Mouse (Mus musculus): ENCODE data around the gene 1700034J05Rik.

1700034J05Rik gene

DNA sequence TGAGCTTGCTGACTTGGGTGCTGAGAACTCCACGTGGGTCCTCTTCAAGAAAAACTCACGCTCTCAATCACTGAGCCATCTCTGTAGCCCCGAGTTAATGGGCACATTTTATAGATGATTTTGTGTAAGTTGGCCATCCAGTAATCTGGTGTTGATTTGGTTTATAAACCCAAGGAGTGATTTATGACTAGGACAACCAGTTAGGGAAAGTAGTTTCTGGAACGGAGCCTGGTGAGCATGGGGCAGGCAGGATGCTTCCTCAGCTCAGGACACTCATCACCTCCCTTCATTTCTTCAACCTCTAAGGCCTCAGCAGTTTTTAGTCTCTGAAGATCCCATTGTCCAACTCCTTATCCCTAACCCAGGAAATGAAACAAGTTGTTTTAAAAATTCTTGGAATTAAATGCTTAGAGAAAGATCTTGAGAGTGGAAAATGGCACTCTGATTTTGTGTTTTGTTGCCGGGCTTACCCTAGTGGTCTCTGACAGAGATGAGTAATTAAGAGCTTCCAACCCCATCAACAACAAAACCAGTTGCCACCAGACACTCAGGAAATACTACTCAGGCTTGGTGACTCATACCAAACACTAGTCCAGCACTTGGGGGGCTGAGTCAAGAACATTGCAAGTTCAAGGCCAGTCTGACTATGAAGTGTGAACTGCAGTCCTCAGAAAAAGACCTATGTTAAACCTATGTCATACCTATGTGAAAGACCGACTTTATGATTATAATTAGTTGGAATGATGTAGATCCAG, 9.4 kb upstream of the 1700034J05Rik start:
- no peak for DNase-seq

GRCm38 (mm10) chr6:146961832-146962481, 7.7 kb upstream of the 1700034J05Rik start:
- peak in 1 of 2 experiments; percentile 41 for DNase-seq

GRCm38 (mm10) chr6:146960956-146961355, 6.7 kb upstream of the 1700034J05Rik start:
- no peak for DNase-seq

DNA sequence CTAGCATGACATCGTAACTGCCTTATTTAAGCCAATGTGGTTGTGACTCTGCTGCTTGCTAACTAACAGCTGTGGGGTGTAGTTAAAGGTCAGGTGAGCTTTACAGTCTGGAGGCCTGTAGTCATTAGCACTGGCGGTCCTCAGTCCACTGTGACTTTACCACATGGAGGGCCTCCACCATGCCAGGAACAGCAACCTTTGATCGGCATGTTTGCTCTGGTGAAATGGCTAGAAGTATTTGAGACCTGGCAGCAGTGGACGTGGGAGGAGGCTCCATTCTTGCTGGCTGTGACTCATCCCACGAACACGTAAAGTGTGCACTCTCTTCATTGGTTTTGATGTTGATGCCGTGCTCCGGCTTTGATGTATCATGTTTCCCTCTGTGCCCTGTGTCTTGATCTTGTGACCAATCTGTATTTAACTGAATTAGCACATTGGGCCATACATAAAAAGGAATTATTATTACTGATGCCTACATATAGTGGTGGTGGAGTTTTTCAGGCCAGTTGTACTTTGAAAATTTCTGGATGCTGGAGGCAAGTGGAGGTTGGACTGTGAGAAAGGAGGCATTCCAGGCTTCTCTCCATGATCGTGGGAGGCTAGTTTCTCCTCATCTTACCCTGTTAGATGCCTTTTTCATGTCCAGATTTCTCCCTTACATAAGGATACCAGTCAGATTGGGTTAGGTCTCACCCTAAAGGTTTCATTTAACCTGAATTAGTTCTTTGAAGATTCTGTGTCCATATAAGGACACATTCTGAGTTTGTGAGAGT, 5.9 kb upstream of the 1700034J05Rik start:
- peak; percentile 40 to 58 for DNase-seq

- no peak for DNase-seq
Observed at GRCm38 (mm10) chr6:146958694-146959093, 4.5 kb upstream of the 1700034J05Rik start.

DNA sequence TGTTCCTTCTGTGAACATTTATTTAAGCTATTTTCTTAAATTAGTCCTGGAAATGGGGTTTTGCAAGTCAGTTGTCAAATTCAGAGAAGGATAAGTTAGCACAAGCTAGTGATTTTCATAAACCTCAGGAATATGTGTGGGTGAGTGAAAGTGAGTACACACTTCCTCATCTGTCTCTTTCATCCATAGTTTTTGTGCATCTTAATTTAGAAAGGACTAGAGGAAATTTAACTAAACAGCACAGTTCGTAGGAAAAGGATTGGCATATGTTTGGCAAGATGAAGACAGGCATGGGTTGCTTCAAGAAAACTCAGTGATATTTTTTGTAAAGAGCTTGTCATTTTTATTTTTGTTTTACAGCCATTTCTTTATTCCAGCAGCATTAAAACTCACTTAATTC, 2.7 kb upstream of the 1700034J05Rik start:
- no peak for DNase-seq

DNA sequence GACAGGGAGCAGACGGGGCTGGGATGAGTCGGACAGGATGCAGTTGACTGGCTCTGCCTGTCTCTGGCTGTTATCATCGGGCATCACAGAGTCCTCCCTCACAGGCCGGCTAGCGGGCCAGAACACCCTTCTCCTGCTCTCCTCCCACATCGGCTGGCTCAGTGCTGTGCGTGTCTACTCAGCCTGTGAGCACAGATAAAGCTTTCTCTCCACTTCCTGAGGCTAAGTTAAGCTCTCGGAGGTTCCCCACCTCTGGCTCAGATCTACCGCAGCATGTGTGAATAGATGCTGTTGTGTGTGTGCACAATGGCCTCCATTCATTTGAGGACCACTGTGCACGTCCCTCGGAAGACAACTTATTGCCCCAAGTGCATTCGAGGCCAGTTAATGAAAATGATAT, 1.7 kb upstream of the 1700034J05Rik start:
- DNase-seq: no peak

GRCm38 (mm10) chr6:146955475-146955874, 1.3 kb upstream of the 1700034J05Rik start:
- DNase-seq: no peak

- DNase-seq: no peak
Observed at GRCm38 (mm10) chr6:146950454-146950832, 3.8 kb downstream of the 1700034J05Rik start.

DNA sequence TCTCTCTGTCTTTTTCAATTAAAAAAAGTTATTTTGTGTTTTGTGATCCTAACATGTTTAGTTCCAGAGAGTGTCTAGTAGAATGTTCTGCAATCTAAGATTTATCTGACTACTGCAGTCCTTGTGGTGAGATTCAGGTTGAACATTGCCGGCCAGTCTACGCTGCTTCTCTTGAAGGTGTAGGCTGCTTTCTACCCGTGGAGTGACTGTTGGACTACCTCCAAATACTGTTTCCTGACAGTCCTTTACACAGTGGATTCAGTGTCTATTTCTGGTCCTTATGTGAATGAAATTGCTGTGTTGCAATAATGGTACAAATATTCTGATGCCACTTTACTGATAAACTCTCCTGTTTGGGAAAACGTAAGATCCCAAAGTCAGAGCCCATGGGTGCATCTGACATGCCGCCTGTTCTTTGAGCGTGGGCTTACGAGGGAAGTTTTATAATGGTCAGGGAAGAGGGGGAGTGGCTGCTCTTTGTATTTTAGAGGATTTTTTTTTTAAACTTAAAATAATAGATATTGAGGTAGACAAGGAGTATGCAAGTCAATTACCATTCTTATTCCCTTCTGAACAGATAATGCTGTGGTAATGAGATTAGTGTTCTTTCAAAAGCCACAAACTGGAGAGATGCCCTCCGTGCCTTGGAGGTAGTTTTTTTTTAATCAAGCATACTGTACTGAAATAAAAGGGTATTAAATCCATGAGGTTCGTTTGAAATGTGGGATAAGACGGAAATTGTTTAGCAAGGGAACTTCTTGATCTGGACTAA, 4.4 kb downstream of the 1700034J05Rik start:
- no peak for DNase-seq

- DNase-seq: peak in 1 of 2 experiments; percentile 20
Observed at GRCm38 (mm10) chr6:146947186-146947585, 7.0 kb downstream of the 1700034J05Rik start.

DNA sequence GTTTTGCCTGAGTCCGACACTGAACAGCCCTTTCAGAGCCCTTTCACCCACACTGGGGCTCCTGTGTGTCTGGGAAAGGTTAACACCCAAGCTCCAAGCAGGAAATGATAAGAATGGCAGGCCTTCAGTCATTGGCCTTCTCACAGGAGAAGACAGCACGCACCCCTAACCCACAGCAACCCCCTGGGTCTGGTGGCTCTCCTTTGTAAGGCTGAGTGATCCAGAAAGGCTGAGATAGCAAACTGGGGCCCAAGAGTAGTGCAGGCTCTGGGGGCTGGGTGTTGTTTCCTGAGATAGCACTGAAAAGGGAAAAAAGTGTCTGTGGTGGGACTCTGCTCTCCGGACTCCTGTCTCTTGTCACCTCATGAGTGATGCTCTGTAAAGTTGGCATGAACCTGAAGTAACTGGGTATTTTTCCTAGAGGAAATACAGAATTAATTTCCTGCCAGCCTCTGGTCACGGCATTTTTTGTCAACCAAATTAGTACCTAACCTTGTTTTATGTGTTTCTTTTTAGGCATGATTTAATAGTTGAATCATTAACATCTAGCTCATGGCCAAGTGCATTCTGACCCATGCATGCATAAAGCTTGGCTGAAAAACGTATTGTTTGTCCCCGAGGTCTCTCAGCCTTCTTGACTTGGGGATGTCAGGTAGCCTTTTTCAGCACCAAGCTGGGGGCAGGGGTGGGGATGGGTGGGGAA, 7.7 kb downstream of the 1700034J05Rik start:
- DNase-seq: peak; percentile 44 to 73

DNA sequence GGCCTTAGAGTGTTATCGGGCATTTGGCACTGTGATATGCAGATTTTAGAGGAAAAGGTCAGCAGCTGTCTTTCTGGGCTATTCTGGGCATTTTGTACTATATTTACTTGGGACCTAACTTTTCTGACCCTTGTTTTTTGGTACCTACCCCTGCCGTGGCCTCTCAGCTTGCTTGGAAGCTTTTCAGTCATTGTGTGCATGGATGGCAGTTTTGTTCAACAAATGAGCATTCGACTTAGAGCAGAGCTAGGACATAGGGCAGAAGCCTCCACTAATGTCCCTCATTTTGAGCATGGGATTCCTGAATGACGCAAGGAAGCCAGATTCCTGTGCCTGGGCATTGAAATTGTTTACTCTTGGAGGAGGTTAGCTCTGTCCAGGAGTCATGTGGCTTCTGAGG, 9.4 kb downstream of the 1700034J05Rik start:
- no peak for DNase-seq

GRCm38 (mm10) chr6:146944009-146944408, 10.2 kb downstream of the 1700034J05Rik start:
- no peak for DNase-seq

GRCm38 (mm10) chr6:146941505-146942275, 12.5 kb downstream of the 1700034J05Rik start:
- no peak for DNase-seq

GRCm38 (mm10) chr6:146939026-146939425, 15.2 kb downstream of the 1700034J05Rik start:
- peak in 1 of 2 experiments; percentile 48 for DNase-seq

- peak in 1 of 2 experiments; percentile 31 for DNase-seq
Observed at GRCm38 (mm10) chr6:146935957-146936356, 18.3 kb downstream of the 1700034J05Rik start.

- peak; percentile 45 to 49 for DNase-seq
Observed at GRCm38 (mm10) chr6:146933123-146933522, 21.1 kb downstream of the 1700034J05Rik start.

DNA sequence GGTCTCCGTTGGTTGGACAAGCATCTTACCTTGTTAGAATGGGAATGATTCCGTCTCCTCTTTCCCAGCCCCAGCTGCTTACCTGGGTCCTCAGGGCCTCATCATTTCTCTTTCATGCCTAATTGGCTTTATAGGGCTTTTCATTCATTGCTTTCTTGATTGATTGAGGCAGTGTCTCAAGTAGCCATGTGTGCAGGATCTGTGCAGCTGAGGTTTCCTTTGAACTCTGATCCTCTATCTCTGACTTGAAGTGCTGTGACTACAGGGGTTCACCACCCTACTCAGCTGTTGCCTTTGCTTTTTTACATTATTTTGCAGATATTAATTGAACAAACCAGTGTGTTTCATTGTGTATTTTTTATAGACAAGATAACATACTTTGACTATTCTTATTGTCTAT, 25.2 kb downstream of the 1700034J05Rik start:
- DNase-seq: no peak

GRCm38 (mm10) chr6:146928108-146928507, 26.1 kb downstream of the 1700034J05Rik start:
- no peak for DNase-seq

DNA sequence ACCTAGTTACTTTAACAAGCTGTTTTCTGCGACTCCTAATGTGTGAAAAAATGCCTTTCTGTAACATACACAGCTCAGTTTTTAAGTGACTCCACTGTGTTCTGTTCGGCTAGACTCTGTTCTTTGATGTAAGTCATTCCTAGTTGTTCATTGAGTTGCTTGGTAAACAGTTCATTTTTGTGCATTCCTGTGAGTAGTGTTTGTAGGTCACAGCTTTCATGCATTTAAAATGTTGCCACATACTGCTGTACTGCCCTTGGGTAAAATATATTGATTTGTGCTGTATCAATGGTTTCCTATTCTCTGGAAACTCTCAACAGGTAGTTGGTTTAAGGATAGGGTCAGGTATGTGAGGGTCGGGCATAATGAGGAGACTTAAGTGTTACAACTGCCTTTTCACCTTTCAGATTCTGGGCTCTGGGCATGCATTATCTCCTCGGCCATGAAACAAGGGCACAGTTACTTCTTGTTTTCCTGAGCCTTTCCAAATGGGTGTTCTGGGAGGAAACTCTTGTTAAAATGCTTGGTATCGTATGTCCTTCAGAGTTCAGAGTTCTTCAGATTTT, 27.7 kb downstream of the 1700034J05Rik start:
- no peak for DNase-seq

All from kidney, adult 8-10 months (tissue).